Mouse (Mus musculus): ENCODE data around the gene Gars.

The Gars gene

DNA sequence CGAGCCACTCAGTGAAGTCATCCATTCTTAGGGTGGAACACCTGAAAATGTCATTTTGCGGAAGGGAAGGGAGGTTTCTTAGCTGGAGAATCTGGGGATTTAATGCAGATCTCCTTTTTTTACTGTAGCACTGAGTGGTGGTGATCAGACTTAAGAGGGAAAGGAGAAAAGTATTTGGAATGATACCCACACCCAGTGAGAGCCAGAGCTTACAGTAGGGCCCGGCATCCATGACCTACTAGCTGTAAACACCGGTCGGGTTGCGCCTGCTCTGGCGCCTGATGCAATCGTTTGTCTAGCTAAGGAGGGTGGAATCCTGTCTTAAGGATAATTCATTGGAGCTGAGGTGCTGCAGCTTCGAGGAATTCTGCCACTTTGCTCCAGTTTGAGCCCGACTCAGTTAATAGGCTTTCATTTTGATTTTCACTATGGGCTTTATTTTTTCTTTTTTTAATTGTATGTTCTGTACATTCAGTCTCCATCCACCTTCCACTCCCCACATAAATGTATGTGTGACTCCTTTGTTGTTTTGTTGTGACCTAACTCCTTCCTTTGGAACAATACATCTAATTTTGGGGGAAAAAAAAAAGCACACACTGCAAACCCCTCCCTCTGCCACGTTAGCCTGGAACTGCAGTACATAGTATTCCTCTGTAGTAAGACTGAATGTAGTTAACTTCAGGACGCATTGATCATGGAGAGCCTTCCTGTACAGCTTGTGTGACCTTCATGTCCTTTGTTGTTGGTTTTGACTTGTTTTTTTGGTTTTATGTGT lies 1.1 kb downstream of the Gars start:
- DNase-seq (ENCODE audit: low spot score in 2 of 2): no peak

DNA sequence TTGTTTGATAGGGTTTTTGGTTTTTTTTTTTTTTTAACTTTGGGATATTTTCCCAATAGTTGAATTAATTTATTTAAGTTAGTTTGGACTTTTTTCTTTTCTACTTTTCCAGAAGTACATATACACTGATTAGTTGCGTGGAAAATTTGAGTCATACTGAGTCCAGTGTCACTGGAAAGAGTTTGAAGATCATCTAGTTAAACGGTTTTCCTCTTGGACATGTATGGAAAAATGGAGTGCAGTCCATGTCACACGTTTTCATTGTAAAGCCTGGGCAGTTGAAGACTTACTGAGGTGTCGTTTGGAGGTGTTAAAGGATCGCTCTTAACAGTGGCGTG lies 1.6 kb downstream of the Gars start:
- no peak for DNase-seq (ENCODE audit: low spot score in 2 of 2)

DNA sequence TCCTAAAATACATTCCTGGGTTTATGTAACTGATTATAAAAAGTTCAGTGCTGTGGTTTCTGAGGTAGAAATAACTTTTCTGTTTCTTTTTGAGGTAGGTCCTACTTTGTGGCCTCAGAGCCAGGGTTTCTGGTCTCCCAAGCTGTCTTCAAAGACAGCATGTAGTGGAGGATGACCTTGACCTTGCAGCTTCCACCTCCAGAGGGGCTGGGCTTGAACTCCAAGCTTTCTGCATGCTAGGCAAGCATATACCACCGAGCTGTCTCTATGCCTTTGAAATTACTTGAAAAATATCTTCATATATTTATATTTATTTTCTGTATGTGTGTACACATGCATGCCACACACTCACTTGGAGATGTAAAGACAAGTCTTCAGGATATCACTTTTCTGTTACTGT lies 2.2 kb downstream of the Gars start:
- no peak for DNase-seq (ENCODE audit: low spot score in 2 of 2)

DNA sequence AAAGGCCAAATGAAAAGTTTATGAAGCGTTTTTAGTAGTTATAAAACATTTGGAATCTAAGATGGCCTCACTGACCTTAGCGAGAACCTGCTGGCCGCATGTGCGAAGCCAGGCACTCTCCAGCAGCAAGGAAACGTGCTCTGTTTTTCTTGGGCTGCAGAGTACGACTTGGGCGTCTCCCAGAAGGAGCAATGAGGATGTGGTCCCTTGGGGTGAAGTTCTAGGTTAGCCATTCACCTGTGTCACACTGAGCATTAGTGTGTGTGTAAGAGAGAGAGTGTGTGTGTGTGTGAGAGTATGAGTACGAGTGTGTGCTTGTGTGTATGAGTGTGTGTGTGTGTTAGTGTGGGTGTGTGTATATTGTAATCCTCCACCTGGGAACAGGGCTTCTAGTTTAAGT lies 5.4 kb downstream of the Gars start:
- DNase-seq (ENCODE audit: low spot score in 2 of 2): no peak

DNA sequence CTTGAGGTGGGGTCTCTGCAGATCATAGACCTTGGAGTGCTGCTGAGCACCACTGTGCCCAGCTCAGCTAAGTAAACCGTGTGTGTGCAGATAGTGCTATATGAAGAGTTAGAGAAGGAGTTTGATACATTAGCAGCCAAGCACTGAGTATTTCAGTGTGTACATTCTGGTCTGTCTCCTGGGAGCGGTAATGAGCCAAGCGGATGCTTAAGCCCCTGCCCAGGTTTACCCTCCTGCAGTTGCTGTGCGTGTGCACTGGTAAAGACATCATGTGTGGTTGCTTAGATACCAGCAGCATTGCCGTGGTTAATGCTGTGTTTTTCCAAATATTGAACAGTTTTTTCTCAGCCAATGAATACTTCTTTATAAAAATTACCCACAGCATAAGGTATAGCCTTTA lies 6.7 kb downstream of the Gars start:
- no peak for DNase-seq (ENCODE audit: low spot score in 2 of 2)

DNA sequence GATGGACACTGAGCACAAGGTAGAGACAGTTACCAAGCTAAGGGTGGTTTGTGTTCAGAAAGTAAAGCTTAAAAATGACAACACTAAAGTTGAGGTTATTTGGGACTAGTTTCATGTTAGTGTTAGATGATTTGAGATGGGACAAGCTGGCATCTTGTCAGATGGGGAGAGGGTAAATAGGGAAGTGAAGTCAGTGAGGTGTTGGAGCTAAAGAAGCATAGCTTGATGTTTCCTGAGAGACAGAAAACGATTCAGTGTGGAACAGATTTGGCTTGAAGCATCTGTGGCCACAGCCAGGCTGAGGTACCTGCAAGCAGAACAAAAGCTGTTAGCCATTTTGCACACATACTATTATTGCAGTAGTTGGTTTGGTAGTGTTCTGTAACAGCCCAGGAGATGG lies 7.5 kb downstream of the Gars start:
- no peak for DNase-seq (ENCODE audit: low spot score in 2 of 2)

DNA sequence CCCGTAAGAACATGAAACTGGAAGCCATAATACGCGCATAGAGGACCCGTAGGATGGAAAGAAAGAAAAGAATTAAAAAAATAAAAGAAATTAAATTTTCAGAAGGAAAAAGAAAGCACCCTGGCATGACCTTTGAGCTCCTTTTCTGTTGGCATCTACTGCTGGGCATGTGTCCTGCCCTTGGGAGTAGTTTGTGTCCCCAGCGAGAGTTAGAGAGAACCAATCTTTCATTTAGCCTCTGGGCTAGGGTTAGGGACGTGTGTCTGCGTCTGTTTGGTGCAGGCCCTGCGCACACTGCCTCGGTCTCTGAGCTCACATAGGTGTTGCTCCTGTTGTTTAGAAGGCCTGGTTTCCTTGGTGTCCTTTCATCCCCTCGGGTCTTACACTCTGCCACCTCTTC lies 11.4 kb downstream of the Gars start:
- no peak for DNase-seq (ENCODE audit: low spot score in 2 of 2)

DNA sequence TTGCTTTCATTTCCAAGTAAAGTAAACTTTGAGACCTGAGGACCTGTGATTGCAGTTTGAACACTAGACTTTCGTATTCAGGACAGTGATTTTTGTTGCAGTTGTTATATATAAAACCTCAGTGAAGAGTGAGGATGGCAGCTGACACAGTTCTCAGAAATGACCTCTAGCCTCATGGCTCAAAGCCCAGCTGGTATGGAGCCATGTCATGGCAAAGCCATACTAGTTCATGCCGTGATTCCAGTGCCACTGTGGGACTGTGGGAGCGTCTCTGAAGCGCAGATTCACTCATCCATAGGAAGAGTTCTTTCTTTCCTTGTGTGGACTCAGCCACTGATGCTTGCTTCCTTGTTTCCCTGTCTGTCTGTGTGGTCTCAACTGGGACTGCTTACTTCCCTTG lies 16.7 kb downstream of the Gars start:
- DNase-seq (ENCODE audit: low spot score in 2 of 2): no peak

DNA sequence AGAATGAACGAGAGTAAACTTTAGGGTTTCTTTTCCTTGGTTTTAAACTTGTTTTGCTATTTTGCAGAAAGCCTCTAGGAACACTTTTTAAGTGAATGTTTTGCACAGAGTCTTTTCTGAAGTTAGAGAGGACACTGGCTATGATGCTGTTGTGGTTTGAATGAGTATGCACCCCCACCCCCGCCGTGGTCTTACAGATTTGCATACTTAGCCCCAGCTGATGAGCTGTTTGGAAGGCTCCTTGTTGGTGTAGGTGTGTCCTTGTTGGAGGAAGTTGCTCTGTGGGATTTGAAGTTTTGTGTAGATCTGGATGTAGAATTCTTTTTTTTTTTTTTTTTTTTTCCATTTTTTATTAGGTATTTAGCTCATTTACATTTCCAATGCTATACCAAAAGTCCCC lies 19.6 kb downstream of the Gars start:
- DNase-seq (ENCODE audit: low spot score in 2 of 2): no peak

DNA sequence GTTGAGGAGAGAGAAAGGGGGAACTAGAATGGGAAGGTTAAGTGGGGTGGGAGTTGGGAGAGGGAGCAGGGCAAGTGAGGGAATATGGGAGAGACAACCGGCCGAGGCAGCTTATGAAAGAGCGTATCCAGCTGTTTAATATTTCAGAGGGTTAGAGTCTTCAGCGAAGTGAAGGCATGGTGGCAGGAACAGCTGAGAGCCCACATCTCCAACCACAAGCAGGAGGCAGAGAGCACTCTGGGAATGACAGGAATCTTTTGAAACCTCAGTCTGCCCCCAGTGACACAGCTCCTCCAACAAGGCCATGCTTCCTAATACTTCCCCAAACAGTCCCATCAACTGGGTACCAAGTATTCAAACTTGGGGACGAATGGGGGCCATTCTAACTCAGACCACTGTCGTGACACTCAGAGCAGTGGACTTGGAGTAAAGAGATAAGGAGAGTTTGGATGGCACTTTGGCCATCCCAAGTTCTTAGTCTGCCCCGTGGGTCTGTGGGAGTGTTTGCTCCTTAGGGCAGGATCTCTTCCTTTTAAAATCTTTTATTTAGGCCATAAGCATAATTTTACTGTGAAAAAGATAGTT lies 22.5 kb downstream of the Gars start:
- DNase-seq (ENCODE audit: low spot score in 2 of 2): no peak

DNA sequence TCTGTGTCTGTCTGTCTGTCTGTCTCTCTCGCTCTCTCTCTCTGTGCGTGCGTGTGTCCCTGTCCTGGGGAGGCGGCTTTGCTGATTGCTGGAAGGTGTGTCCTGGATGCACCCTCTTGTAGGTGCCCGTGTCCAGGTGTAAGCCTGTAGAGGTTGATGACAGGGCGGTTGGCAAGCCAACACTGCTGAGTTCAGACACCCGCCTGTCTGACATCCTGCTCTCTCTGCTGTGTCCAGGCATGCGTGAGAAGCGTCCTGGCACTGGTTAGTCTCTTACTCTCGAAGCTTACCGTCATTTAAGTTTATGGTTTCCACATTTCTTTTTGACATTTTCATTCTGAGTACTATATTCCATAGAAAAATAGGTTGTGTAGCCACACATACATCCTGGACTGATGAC lies 23.5 kb downstream of the Gars start:
- no peak for DNase-seq (ENCODE audit: low spot score in 2 of 2)

DNA sequence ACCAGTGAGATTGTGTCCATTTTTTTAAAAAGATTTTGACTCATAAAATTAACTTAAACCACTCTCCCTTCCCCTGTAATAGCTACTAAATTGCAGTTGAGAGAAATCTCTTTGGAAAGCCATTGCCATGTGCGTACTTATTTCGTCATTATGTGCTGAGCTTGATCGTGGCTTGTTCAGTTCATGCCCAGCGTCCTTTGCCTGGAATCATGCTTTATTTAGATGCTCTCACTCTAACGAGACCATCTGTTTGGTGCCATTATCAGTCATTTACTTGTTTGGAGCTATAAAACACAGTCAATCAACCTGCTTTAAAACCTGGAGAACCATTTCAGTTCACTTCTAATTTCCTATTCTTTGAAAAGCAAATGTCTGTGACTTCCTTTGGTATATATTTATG lies 24.4 kb downstream of the Gars start:
- DNase-seq (ENCODE audit: low spot score in 2 of 2): no peak

DNA sequence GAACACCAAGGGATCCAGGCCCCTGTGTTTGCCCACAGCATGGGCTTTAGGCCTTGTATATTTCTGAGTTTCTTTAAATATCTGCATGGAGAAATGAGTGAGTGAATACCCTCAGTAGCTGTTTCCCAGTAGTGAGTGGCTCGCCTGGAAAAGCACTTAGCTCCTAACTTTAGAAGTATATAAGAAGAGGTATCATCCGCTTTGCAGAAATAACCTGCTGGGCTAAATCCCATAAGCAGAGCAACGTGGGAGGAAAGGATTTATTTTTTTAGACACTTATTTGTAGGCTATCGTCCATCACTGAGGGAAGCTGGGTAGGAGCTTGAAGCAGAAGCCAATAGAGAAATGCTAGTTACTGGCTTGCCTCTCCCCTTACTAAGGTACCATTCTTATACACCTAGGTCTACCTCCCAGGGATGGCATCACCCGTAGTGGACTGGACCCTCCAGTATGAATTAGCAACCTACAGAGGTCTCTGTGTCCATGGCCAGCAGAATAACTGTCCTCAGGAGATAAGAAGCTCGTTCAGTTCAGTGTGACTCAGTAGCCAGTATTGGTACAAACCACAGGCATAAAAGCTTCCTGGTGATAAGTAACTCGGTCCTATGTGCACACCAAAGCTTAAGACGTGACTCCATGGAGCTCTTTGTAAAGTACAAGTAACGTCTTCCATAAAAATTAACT lies 26.1 kb downstream of the Gars start:
- DNase-seq (ENCODE audit: low spot score in 2 of 2): no peak

DNA sequence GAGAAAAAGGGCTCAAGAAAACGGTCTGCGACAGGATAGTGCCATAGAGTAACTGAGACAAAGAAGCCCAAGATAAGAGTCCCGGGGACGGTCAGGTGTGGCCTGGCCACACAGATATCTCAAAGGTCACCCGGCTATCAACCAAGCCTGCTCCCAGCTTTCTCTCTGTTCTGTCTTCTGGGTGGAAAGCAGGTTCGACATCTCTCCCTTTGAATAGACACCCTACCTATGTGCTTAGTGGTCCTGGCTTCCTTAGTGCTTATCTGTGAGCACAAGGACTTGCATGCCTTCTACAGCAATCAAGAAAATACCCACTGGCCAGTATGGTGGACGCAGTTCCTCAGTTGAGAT lies 26.6 kb downstream of the Gars start:
- no peak for DNase-seq (ENCODE audit: low spot score in 2 of 2)

DNA sequence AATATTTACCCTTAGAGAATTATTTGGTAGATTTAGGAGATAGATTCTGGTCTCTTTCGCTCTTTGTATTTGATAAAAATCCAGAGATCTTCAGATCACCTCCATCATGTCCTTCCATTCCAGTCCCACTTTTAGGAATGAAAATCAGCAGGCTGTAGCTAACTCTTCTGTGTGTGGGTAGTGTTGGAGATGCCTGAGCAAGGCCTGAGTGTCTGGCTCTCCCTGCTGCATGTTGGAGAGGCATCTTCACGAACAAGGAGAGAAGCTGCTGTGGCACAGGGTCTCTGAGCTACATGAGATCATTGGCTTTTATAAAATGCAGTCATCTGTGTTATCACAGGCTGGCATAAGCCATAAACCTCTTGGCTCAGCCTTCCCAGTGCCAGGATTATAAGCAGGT lies 28.1 kb downstream of the Gars start:
- DNase-seq (ENCODE audit: low spot score in 2 of 2): peak in 1 of 2 experiments; percentile 21

DNA sequence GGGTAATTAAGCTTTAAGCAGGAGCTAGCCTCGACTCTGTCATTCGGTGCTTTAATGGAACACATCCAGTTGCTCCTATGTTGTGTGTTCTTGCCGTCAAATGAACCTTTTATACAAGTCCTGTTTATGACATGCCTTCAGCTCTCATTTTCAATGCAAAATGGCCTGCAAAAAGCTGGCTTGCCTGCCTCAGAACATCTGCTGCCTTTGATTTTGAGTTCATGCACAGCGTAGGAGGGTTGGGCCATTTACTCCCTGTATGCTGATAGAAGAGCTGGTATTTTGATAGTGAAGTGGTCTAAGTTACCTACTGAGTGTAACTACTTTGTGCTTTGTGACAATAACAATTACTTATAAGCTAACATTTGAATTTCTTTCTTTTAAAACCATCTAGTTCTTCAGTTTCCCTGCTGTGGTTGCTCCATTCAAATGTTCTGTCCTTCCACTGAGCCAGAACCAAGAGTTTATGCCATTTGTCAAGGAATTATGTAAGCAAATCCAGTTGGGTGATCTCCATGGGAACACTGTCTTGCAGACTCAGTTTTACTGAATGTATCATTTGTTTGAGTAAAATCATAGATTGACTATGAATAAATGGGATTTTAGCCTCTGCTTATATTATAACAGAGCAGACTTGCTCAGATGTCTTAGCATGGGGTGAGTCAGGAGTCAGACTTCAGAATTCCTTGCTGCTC lies 38.9 kb downstream of the Gars start:
- DNase-seq (ENCODE audit: low spot score in 2 of 2): no peak

DNA sequence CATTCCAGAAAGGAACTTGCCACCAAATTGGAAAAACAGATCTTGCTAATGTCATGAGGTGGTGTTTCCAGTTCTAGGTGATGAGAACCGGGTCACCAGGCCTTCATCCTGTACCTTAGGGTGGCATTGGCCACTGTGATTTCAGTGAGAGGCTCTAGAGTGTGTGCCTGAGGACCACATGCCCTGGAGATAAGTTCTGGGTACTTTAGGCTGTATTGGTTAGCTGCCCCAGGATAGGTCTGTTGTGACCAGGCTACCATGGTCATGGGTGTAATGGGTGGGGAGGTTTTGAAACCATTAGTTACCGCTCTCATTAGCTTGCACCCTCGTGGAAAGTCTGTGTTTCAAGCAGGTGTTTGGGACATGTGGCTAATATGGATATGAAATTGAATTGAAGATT lies 43.6 kb downstream of the Gars start:
- DNase-seq (ENCODE audit: low spot score in 2 of 2): no peak

DNA sequence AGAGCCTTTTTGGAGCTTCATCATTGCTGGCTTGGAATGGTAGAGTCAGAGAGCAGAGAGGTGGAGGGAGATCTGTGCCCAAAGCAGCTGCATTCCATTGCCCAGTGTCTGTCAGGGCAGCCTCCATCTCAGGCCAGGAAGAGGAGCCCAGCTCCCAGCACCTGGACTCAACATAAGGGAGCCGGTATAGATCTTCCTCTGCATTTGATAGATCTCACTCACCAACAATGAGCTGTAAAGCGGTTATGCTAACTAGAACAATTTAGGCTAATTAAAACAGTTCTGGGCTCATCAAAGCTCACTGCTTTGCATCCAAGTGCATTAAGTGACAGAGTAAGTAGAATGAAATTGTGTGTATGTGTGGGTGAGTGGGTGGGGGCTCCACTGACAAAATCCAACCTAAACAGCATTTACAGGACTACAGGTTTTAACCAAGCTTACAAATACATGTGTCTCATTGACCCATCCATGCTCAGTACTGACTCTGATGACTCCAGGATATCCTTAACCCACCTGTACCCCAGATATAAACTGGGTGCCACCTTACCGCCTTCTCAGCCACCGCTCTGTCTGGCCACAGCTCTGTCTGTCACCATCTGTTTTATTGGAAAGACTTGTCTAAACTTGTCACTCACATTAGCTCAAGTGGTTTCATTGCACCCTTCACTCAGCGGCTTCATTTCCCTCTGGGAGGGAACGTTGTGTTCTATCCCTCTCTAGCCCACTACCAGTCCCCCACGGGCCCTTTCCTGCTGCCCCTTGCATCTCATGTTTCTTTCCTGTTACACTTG lies 44.6 kb downstream of the Gars start:
- no peak for DNase-seq (ENCODE audit: low spot score in 2 of 2)

DNA sequence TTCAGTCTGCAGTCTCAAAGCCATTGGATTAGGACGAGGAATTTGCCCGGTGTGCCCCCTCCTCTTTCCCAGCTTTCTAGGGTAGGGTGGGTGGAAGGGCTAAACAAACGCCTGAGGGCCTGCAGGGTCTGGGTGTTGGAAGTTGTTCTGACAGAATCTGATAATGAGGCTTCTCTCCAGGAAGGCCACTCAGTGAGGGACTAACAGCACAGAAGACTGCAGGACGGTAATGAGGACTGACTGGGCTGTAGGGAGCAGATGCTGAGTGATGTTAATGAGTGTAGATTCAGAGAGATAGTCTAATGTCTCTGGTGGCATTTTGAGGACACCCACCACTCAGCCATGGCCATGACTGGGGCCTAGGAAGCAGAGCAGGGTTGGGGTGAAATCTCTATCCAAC lies 49.5 kb downstream of the Gars start:
- DNase-seq (ENCODE audit: low spot score in 2 of 2): no peak

DNA sequence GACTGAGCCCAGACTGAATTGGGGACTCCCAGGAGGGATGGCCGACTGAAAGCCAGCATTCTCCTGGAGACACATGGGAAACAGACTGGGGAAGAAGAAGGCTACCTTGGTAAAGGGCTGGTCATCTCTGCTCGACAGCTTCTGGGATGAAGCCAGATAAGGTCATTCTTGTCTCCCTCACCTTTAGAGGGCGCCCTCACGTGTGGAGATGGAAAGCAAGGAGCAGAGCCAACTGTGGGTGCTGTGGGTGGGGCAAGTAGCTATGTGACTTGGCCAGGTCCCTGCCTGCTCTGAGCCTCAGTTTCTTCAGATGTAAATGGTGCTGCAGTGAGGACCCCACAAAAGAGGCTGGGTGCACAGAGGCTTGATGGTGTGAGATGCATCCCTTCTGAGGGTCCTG lies 52.8 kb downstream of the Gars start:
- DNase-seq (ENCODE audit: low spot score in 2 of 2): no peak

DNA sequence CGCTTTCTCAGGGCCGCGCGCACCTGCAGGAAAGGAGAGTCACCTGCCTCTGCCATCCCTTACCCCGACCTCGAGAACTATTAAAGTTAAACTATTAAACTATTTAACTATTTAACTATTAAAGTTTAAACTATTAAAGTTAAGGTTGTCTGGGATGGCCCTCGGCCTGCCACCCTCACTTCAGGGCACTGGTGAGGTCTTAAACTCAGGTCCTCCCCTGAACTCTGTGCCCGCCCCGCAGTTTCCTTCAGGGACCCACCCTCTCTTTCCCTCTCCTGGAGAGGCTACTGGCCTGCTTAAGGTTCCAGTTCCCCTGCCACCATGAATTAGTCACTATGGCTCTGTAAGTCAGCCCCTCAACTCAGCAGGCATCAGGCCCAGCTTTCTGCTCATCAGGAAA lies 53.6 kb downstream of the Gars start:
- no peak for DNase-seq (ENCODE audit: low spot score in 2 of 2)

Measured in right cerebral cortex, postnatal 36 days (tissue).